Mouse (Mus musculus) gastrocnemius, adult 18-20 months (tissue): ENCODE data around the gene Pth2. TPM values are rescaled to one million over a fixed set of nuclear protein-coding genes. Genes with fewer than 3 reads are reported as not detected.

Experiments used
- DNase-seq: peaks from one replicate; pipeline ENCODE4 v3.0.0; 2021; ENCODE audit warnings: low spot score
- long read RNA-seq, 2 experiments: library from polyadenylated mRNA; stranded (forward); transcript quantifications; one replicate each; pipeline ENCODE4 v2.0.0; 2021
- total RNA-seq, 2 experiments: library from RNA; stranded (reverse); gene quantifications; 2 replicates each; pipeline ENCODE4 v1.2.3; 2021

Pth2 gene
- total RNA-seq = not detected
- long read RNA-seq, experiment 1 = 0 reads
- long read RNA-seq, experiment 2 = 0 reads

- DNase-seq = no peak
These were observed at the start of gene Pth2 for GRCm38 (mm10) chr7:45180896-45181477. Pth2 (plus strand) TSS chr7:45180995.

GRCm38 (mm10) chr7:45131850-45132249 lies 48.9 kb upstream of the Pth2 start:
- DNase-seq = no peak

- no peak for DNase-seq
These were observed 47.2 kb upstream of the Pth2 start for GRCm38 (mm10) chr7:45133446-45134159.

GRCm38 (mm10) chr7:45134544-45135026 lies 46.2 kb upstream of the Pth2 start:
- DNase-seq = no peak

- no peak for DNase-seq
These were observed 45.4 kb upstream of the Pth2 start for GRCm38 (mm10) chr7:45135370-45135769.

- peak; percentile 96 for DNase-seq
These were observed 44.7 kb upstream of the Pth2 start, which contains the start of the genes Gm45713 and Flt3l for GRCm38 (mm10) chr7:45135993-45136567. Gm45713 (minus strand) TSS chr7:45136231. Flt3l (minus strand) TSS chr7:45136432.

- no peak for DNase-seq
These were observed 43.4 kb upstream of the Pth2 start for GRCm38 (mm10) chr7:45137171-45138006.

- DNase-seq = no peak
These were observed 42.4 kb upstream of the Pth2 start for GRCm38 (mm10) chr7:45138403-45138802.

GRCm38 (mm10) chr7:45139904-45140723 lies 40.7 kb upstream of the Pth2 start:
- DNase-seq = no peak

- DNase-seq = no peak
These were observed 39.5 kb upstream of the Pth2 start for GRCm38 (mm10) chr7:45141319-45141718.

- DNase-seq = no peak
These were observed 38.9 kb upstream of the Pth2 start for GRCm38 (mm10) chr7:45141914-45142313.

- no peak for DNase-seq
These were observed 36.2 kb upstream of the Pth2 start for GRCm38 (mm10) chr7:45144368-45145174.

- DNase-seq = no peak
These were observed 35.3 kb upstream of the Pth2 start for GRCm38 (mm10) chr7:45145460-45145859.

GRCm38 (mm10) chr7:45147267-45147666 lies 33.5 kb upstream of the Pth2 start:
- DNase-seq = no peak

- DNase-seq = no peak
These were observed 32.9 kb upstream of the Pth2 start for GRCm38 (mm10) chr7:45147899-45148298.

GRCm38 (mm10) chr7:45148534-45149098 lies 32.2 kb upstream of the Pth2 start:
- no peak for DNase-seq

- DNase-seq = peak; percentile 35
These were observed 31.2 kb upstream of the Pth2 start for GRCm38 (mm10) chr7:45149545-45149944.

- no peak for DNase-seq
These were observed 30.5 kb upstream of the Pth2 start for GRCm38 (mm10) chr7:45150321-45150720.

GRCm38 (mm10) chr7:45151303-45151702 lies 29.5 kb upstream of the Pth2 start:
- DNase-seq = peak; percentile 54
